Mouse (Mus musculus) ES-E14 (cell line): ENCODE data around the gene Frs2. TPM values are rescaled to one million over a fixed set of nuclear protein-coding genes. Genes with fewer than 3 reads are reported as not detected.
A peak's percentile ranks its signal among the peaks of the same experiment; 100 is the strongest.

ENCODE experiments used
- DNase-seq: peaks from one replicate; pipeline ENCODE4 v3.0.0-alpha.2; 2013; ENCODE audit warnings: low read depth, low spot score
- H3K27ac ChIP-seq: 2 replicates; pipeline ENCODE4 v1.5.1; 2012; ENCODE audit warnings: low read depth, mild to moderate bottlenecking, low read length, moderate library complexity, mixed read lengths; ENCODE audit not compliant: poor library complexity, insufficient read depth, severe bottlenecking
- H3K36me3 ChIP-seq: 2 replicates; pipeline ENCODE4 v1.6.1; 2012; ENCODE audit warnings: mild to moderate bottlenecking, low read length, moderate library complexity, mixed read lengths; ENCODE audit not compliant: control insufficient read depth, poor library complexity, insufficient read depth, severe bottlenecking
- H3K4me1 ChIP-seq, 2 experiments: fragments of 150-350 bp in 1 of 2; sonication (generic) in 1 of 2; 2 replicates each; pipeline ENCODE4 v1.6.1; 2012; ENCODE audit warnings: low read length in 2 of 2, mild to moderate bottlenecking in 1 of 2, mixed read lengths in 1 of 2; ENCODE audit not compliant: control insufficient read depth in 2 of 2, insufficient read depth in 2 of 2, poor library complexity in 1 of 2
- H3K4me3 ChIP-seq, 2 experiments: fragments of 150-350 bp in 1 of 2; sonication (generic) in 1 of 2; 2 replicates each; pipeline ENCODE4 v1.5.1; 2012; ENCODE audit warnings: low read length in 2 of 2, low read depth in 1 of 2, mild to moderate bottlenecking in 1 of 2, mixed read lengths in 1 of 2; ENCODE audit not compliant: insufficient read depth in 1 of 2, poor library complexity in 1 of 2, severe bottlenecking in 1 of 2
- H3K9ac ChIP-seq: 2 replicates; pipeline ENCODE4 v1.6.1; 2012; ENCODE audit warnings: low read depth, mild to moderate bottlenecking, low read length, mixed read lengths; ENCODE audit not compliant: poor library complexity, insufficient read depth, severe bottlenecking
- H3K9me3 ChIP-seq: fragments of 150-350 bp; sonication (generic); 2 replicates; pipeline ENCODE4 v1.6.1; 2012; ENCODE audit warnings: low read depth, mild to moderate bottlenecking, low read length; ENCODE audit not compliant: control insufficient read depth, insufficient read depth
- CHD2 ChIP-seq: IDR thresholded peaks from 2 replicates; pipeline ENCODE4 v1.6.1; 2014; ENCODE audit warnings: mild to moderate bottlenecking, low read depth, low read length, inconsistent platforms
- HCFC1 ChIP-seq: IDR thresholded peaks from 2 replicates; pipeline ENCODE4 v1.6.1; 2012; ENCODE audit warnings: low read length, inconsistent platforms, borderline replicate concordance; ENCODE audit not compliant: insufficient read depth
- MAFK ChIP-seq: IDR thresholded peaks from 2 replicates; pipeline ENCODE4 v1.6.1; 2014; ENCODE audit warnings: mild to moderate bottlenecking, low read depth, low read length, inconsistent platforms; ENCODE audit not compliant: insufficient read depth
- ZC3H11A ChIP-seq: IDR thresholded peaks from 2 replicates; pipeline ENCODE4 v1.6.1; 2012; ENCODE audit warnings: low read depth, mild to moderate bottlenecking, inconsistent platforms, low read length, borderline replicate concordance
- ZNF384 ChIP-seq: IDR thresholded peaks from 2 replicates; pipeline ENCODE4 v1.6.1; 2012; ENCODE audit warnings: low read depth, low read length, inconsistent platforms
- in situ Hi-C, 2 experiments: fragments of 600-800 bp; cut with MboI; formaldehyde crosslinking; loops; one replicate each; pipeline ENCODE4 v1.15.1; 2025; ENCODE audit warnings: low sequenced_read_pairs in 2 of 2, inconsistent platforms in 1 of 2; ENCODE audit not compliant: unreplicated experiment in 2 of 2
- total RNA-seq: library from RNA; depleted of rRNA; stranded (reverse); fragments of 300-350 nt; gene quantifications from 2 replicates; pipeline ENCODE4 v1.2.3, GENCODE M21; 2012

The Frs2 gene
- total RNA-seq, 1 experiment, result 17.3 TPM

- Histone ChIP-seq H3K4me3 (no peak overlapping the region), H3K36me3 (peaks cover 12% of the 10 kb centered on the region; the same call in 1 of the 2 replicates), H3K9ac (no peak overlapping the region), H3K4me1 (no peaks in the 10 kb centered on the region), H3K9me3 (no peaks in the 10 kb centered on the region), H3K27ac (no peak overlapping the region)
- in situ Hi-C loops, result no loop called here
- no peak for DNase-seq
- TF ChIP-seq MAFK (no peak), ZNF384 (no peak), CHD2 (no peak), ZC3H11A (no peak), HCFC1 (no peak)
Measured at GRCm38 (mm10) chr10:117081914-117082359, 66.4 kb downstream of the Frs2 start.

- no peak overlapping the region for H3K27ac ChIP-seq
Measured at GRCm38 (mm10) chr10:117081326-117081725, 67.0 kb downstream of the Frs2 start.

GRCm38 (mm10) chr10:117078284-117078683 is 70.0 kb downstream of the Frs2 start:
- Histone ChIP-seq H3K9me3 (no peaks in the 10 kb centered on the region), H3K4me1 (no peaks in the 10 kb centered on the region), H3K9ac (no peak overlapping the region), H3K4me3 (no peak overlapping the region), H3K36me3 (peaks cover 26% of the 10 kb centered on the region), H3K27ac (no peak overlapping the region)
- DNase-seq, result peak; percentile 40
- in situ Hi-C loops, result no loop called here
- TF ChIP-seq ZC3H11A (no peak), CHD2 (no peak), MAFK (no peak)

More at GRCm38 (mm10) chr10:117081326-117081725, 67.0 kb downstream of the Frs2 start:
- no peak overlapping the region for H3K4me3 ChIP-seq
- H3K36me3 ChIP-seq, result peaks cover 18% of the 10 kb centered on the region; the same call in 1 of the 2 replicates
- no peak for DNase-seq
- H3K9ac ChIP-seq, result no peak overlapping the region
- H3K9me3 ChIP-seq, result no peaks in the 10 kb centered on the region
- TF ChIP-seq ZNF384 (peak; percentile 22; the same call in 1 of the 2 replicates), MAFK (no peak)
- in situ Hi-C loops, result no loop called here
- H3K4me1 ChIP-seq, result no peaks in the 10 kb centered on the region

- no peak for DNase-seq
- H3K27ac ChIP-seq, result no peak overlapping the region
- TF ChIP-seq ZNF384 (no peak), MAFK (no peak), CHD2 (no peak), ZC3H11A (no peak), HCFC1 (no peak)
- no peaks in the 10 kb centered on the region for H3K9me3 ChIP-seq
- no peak overlapping the region for H3K4me3 ChIP-seq
- in situ Hi-C loops, result loop anchor here in 1 of 2 experiments (25.0 kb wide), 1 partner anchor 1661 kb away; no protein-coding TSS in a partner anchor
- H3K9ac ChIP-seq, result no peak overlapping the region
- H3K4me1 ChIP-seq, result no peaks in the 10 kb centered on the region
- H3K36me3 ChIP-seq, result peaks cover 19% of the 10 kb centered on the region
Measured at GRCm38 (mm10) chr10:117073176-117073575, 75.2 kb downstream of the Frs2 start.

- Histone ChIP-seq H3K4me1 (no peaks in the 10 kb centered on the region), H3K36me3 (peaks cover 18% of the 10 kb centered on the region), H3K4me3 (no peak overlapping the region), H3K9me3 (no peaks in the 10 kb centered on the region), H3K9ac (no peak overlapping the region), H3K27ac (no peak overlapping the region)
- in situ Hi-C loops, result loop anchor here in 1 of 2 experiments (25.0 kb wide), 1 partner anchor 1660 kb away; no protein-coding TSS in a partner anchor
- TF ChIP-seq ZNF384 (no peak), CHD2 (no peak)
- DNase-seq, result no peak
Measured at GRCm38 (mm10) chr10:117072191-117072888, 76.0 kb downstream of the Frs2 start.
